ENCODE assay signal across 8 mouse cellular contexts in the genomic region with DNA sequence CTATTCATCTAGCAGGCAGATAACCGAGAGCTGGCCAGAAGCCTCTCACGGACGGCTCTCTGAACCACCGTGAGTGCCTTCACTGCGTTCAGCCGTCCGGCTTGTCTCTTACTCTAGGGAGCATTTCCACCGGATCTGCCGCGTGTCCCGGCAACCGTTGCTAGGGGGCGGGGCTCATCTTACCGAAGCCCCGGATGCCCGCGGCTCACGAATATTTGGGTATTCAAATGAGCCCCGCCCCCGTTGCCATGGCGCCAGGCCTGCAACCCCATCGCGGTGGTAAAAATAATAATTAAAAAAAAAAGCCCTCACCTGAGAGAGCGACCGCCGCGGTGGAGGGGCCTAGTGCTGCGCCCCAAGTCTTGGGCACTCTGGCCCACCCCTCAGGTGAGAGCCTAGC. TPM values are rescaled to one million over a fixed set of nuclear protein-coding genes. Genes with fewer than 3 reads are reported as not detected.
DNase-seq lines count a peak whose midpoint lies in the region; ATAC-seq and TF ChIP-seq lines count a peak whose summit lies in the region.

No protein-coding gene starts in this region.

- WGBS in hindbrain, postnatal 0 days, result 1% methylated on average over 28 of the region's 28 CpGs

- DNase-seq in ZHBTc4 (ENCODE audit: low read depth, low spot score), result peak; percentile 96
- DNase-seq in cerebellum, postnatal 4 days (ENCODE audit: low spot score in 2 of 2), result peak; percentile 79 to 90
- DNase-seq in gastrocnemius, adult 2 months, result peak; percentile 86
- peak; percentile 95 for DNase-seq in hindbrain, postnatal 0 days (ENCODE audit: low spot score)
- peak; percentile 88 to 95 for DNase-seq in left cerebral cortex, postnatal 10 days (ENCODE audit: extremely low spot score in 1 of 2, low spot score in 2 of 2)
- peak; percentile 90 for DNase-seq in right cerebral cortex, postnatal 14 days
- peak; percentile 94 for DNase-seq in urinary bladder, postnatal 25 days (ENCODE audit: low spot score)

- peak overlapping the region; percentile 76 for H3K4me3 ChIP-seq in gastrocnemius, adult 2 months
- peak overlapping the region; percentile 73 for H3K4me3 ChIP-seq in hindbrain, postnatal 0 days (ENCODE audit: low read length)

- H3K4me2 ChIP-seq in hindbrain, postnatal 0 days (ENCODE audit: low read depth, low read length), result peak overlapping the region; percentile 90

- peak overlapping the region; percentile 88 for H3K27ac ChIP-seq in gastrocnemius, adult 2 months
- peak overlapping the region; percentile 57; the same call in 1 of the 2 replicates for H3K27ac ChIP-seq in hindbrain, postnatal 0 days

- no peaks in the 10 kb centered on the region for H3K27me3 ChIP-seq in hindbrain, postnatal 0 days (ENCODE audit: insufficient read depth, low read length)

- peak; percentile 52 for ATAC-seq in hindbrain, postnatal 0 days
- ATAC-seq in megakaryocyte progenitor cell, adult 5-6 weeks (replicated peaks; ENCODE audit: poor library complexity), result peak; percentile 69

- H3K36me3 ChIP-seq in hindbrain, postnatal 0 days (ENCODE audit: insufficient read depth, low read length), result peaks cover 13% of the 10 kb centered on the region

- peaks cover 10% of the 10 kb centered on the region for H3K4me1 ChIP-seq in hindbrain, postnatal 0 days (ENCODE audit: insufficient read depth, low read length)

- H3K9ac ChIP-seq in hindbrain, postnatal 0 days (replicated peaks; ENCODE audit: low read length), result peak overlapping the region; percentile 90; the same call in 1 of the 2 replicates

- intact Hi-C loops in gastrocnemius, adult 2 months (cut with DNase I), result loop anchor here (5.0 kb wide), 1 partner anchor 103 kb away; no protein-coding TSS in a partner anchor
- intact Hi-C loops in left cerebral cortex, postnatal 10 days (cut with DNase I), result no loop called here

- TF ChIP-seq CTCF in gastrocnemius, adult 2 months (IDR thresholded peaks at IDR 0.05), result no peak
- TF ChIP-seq CTCF in hindbrain, postnatal 0 days (IDR thresholded peaks at IDR 0.05; ENCODE audit: low read depth), result no peak

- H3K9me3 ChIP-seq in hindbrain, postnatal 0 days (ENCODE audit: low read length), result no peaks in the 10 kb centered on the region

RNA-seq across cellular contexts. Expression of a gene that starts 0.9 kb away (rescaled TPM):
- 1 to 10 TPM; 1.7 to 2.1 TPM for total RNA-seq in gastrocnemius, adult 2 months (2021)
- total RNA-seq in hindbrain, postnatal 0 days (2014; rRNA removed), result 9.5 and 19.7 TPM in 2 replicates
- polyA plus RNA-seq in hindbrain, postnatal 0 days (2015; fragmentation: Nextera tagmentation; extraction: Ambion mirVana), result 5.7 and 7.2 TPM in 2 replicates
- total RNA-seq in left cerebral cortex, postnatal 10 days (2021), result 1 to 10 TPM; 4.7 to 4.9 TPM
- 0.39 and 0.84 TPM in 2 replicates for total RNA-seq in megakaryocyte progenitor cell, adult 5-6 weeks (2015)
- total RNA-seq in megakaryocyte progenitor cell, adult 5-6 weeks (2017), result 0.50 and 3.4 TPM in 2 replicates

RNA-seq across cellular contexts. Expression of a gene that starts 1.0 kb away (rescaled TPM):
- 100 to 1,000 TPM; 117 to 119 TPM for total RNA-seq in gastrocnemius, adult 2 months (2021)
- total RNA-seq in hindbrain, postnatal 0 days (2014; rRNA removed), result 115 and 120 TPM in 2 replicates
- 189 and 204 TPM in 2 replicates for polyA plus RNA-seq in hindbrain, postnatal 0 days (2015; fragmentation: Nextera tagmentation; extraction: Ambion mirVana)
- total RNA-seq in left cerebral cortex, postnatal 10 days (2021), result 100 to 1,000 TPM; 246 to 262 TPM
- total RNA-seq in megakaryocyte progenitor cell, adult 5-6 weeks (2015), result 30.5 and 40.6 TPM in 2 replicates
- total RNA-seq in megakaryocyte progenitor cell, adult 5-6 weeks (2017), result 19.9 and 23.7 TPM in 2 replicates

RNA-seq across cellular contexts. Expression of a gene that starts 19.1 kb away (rescaled TPM):
- total RNA-seq in gastrocnemius, adult 2 months (2021), result not detected
- 0.14 TPM in 1 of 2 replicates, not detected in the other for total RNA-seq in hindbrain, postnatal 0 days (2014; rRNA removed)
- 0.29 and 0.40 TPM in 2 replicates for polyA plus RNA-seq in hindbrain, postnatal 0 days (2015; fragmentation: Nextera tagmentation; extraction: Ambion mirVana)
- not detected for total RNA-seq in left cerebral cortex, postnatal 10 days (2021)
- total RNA-seq in megakaryocyte progenitor cell, adult 5-6 weeks (2015), result 0.20 and 0.89 TPM in 2 replicates
- 0.10 TPM in 1 of 2 replicates, not detected in the other for total RNA-seq in megakaryocyte progenitor cell, adult 5-6 weeks (2017)

RNA-seq across cellular contexts. Expression of a gene that starts 20.8 kb away (rescaled TPM):
- under 1 TPM in 1 of 2 experiments, not detected in 1; 0.28 TPM for total RNA-seq in gastrocnemius, adult 2 months (2021)
- 24.5 and 35.7 TPM in 2 replicates for total RNA-seq in hindbrain, postnatal 0 days (2014; rRNA removed)
- 19.6 and 23.3 TPM in 2 replicates for polyA plus RNA-seq in hindbrain, postnatal 0 days (2015; fragmentation: Nextera tagmentation; extraction: Ambion mirVana)
- total RNA-seq in left cerebral cortex, postnatal 10 days (2021), result under 1 TPM; 0.58 to 0.69 TPM
- 3.2 and 4.3 TPM in 2 replicates for total RNA-seq in megakaryocyte progenitor cell, adult 5-6 weeks (2015)
- total RNA-seq in megakaryocyte progenitor cell, adult 5-6 weeks (2017), result 2.2 and 6.6 TPM in 2 replicates

RNA-seq across cellular contexts. Expression of a gene that starts 22.2 kb away (rescaled TPM):
- total RNA-seq in gastrocnemius, adult 2 months (2021), result 10 to 100 TPM; 46.5 to 50.9 TPM
- total RNA-seq in hindbrain, postnatal 0 days (2014; rRNA removed), result 65.2 and 74.3 TPM in 2 replicates
- polyA plus RNA-seq in hindbrain, postnatal 0 days (2015; fragmentation: Nextera tagmentation; extraction: Ambion mirVana), result 55.3 and 55.7 TPM in 2 replicates
- total RNA-seq in left cerebral cortex, postnatal 10 days (2021), result 10 to 100 TPM; 20.8 TPM
- 36.0 and 41.3 TPM in 2 replicates for total RNA-seq in megakaryocyte progenitor cell, adult 5-6 weeks (2015)
- 43.4 and 57.6 TPM in 2 replicates for total RNA-seq in megakaryocyte progenitor cell, adult 5-6 weeks (2017)

Comparison
In these comparisons a context has a peak if more than half of its experiments do, and no peak if none do; other contexts are left out.
1. Peak in every context shown above with its lines: DNase-seq, ATAC-seq, H3K4me3 ChIP-seq and H3K27ac ChIP-seq.